Mouse (Mus musculus): Measurements from ENCODE around the gene Lao1. TPM values are rescaled to one million over a fixed set of nuclear protein-coding genes. Genes with fewer than 3 reads are reported as not detected.
"Not testable (repeated sequence)": the region's sequence is repeated elsewhere in the genome, so short reads cannot be mapped to it uniquely, and the experiment has no call there.

Gene Lao1
- polyA plus RNA-seq (2015; fragmentation: Nextera tagmentation; extraction: Ambion mirVana): not detected in 2 replicates

- Histone ChIP-seq H3K27me3 (ENCODE audit: control insufficient read depth, insufficient read depth, low read depth, low read length) (no peaks in the 10 kb centered on the region), H3K9ac (ENCODE audit: low read depth, low read length) (no peak within 1 kb of the TSS), H3K4me1 (ENCODE audit: control insufficient read depth, insufficient read depth, low read length) (no peaks in the 10 kb centered on the region), H3K27ac (ENCODE audit: low read length) (no peak within 1 kb of the TSS), H3K36me3 (ENCODE audit: control insufficient read depth, insufficient read depth, low read length) (no peaks in the 10 kb centered on the region), H3K4me2 (ENCODE audit: low read length) (no peak within 1 kb of the TSS), H3K4me3 (ENCODE audit: low read depth, low read length) (no peak within 1 kb of the TSS), H3K9me3 (replicated peaks; ENCODE audit: control insufficient read depth, low read length, poor library complexity, severe bottlenecking) (no peaks in the 10 kb centered on the region)
- ATAC-seq: no peak
- 86% methylated on average over 2 of the region's 2 CpGs for WGBS
These were observed at the start of gene Lao1 for GRCm38 (mm10) chr4:118961141-118961628. Gene Lao1 (plus strand): TSS chr4:118961578.

GRCm38 (mm10) chr4:118917365-118917764, 44.0 kb upstream of the Lao1 start, which contains the start of gene Olfr1329:
Gene Olfr1329 (minus strand): TSS chr4:118917465.
- WGBS: 64% methylated on average over 2 of the region's 2 CpGs

GRCm38 (mm10) chr4:118931326-118931725, 30.1 kb upstream of the Lao1 start:
- H3K4me3 ChIP-seq (ENCODE audit: low read depth, low read length); H3K4me1 ChIP-seq (ENCODE audit: control insufficient read depth, insufficient read depth, low read length); H3K4me2 ChIP-seq (ENCODE audit: low read length); H3K36me3 ChIP-seq (ENCODE audit: control insufficient read depth, insufficient read depth, low read length); H3K9ac ChIP-seq (ENCODE audit: low read depth, low read length); H3K9me3 ChIP-seq (replicated peaks; ENCODE audit: control insufficient read depth, low read length, poor library complexity, severe bottlenecking); ATAC-seq; H3K27ac ChIP-seq (ENCODE audit: low read length); H3K27me3 ChIP-seq (ENCODE audit: control insufficient read depth, insufficient read depth, low read depth, low read length): not testable (repeated sequence)
- WGBS: 76% methylated on average over 3 of the region's 3 CpGs

More at GRCm38 (mm10) chr4:118917365-118917764, 44.0 kb upstream of the Lao1 start, which contains the start of gene Olfr1329:
- H3K27me3 ChIP-seq (ENCODE audit: control insufficient read depth, insufficient read depth, low read depth, low read length); ATAC-seq; H3K4me3 ChIP-seq (ENCODE audit: low read depth, low read length); H3K36me3 ChIP-seq (ENCODE audit: control insufficient read depth, insufficient read depth, low read length); H3K4me1 ChIP-seq (ENCODE audit: control insufficient read depth, insufficient read depth, low read length); H3K9ac ChIP-seq (ENCODE audit: low read depth, low read length); H3K27ac ChIP-seq (ENCODE audit: low read length); H3K9me3 ChIP-seq (replicated peaks; ENCODE audit: control insufficient read depth, low read length, poor library complexity, severe bottlenecking); H3K4me2 ChIP-seq (ENCODE audit: low read length): not testable (repeated sequence)

- 79% methylated on average over 2 of the region's 2 CpGs for WGBS
- no peak within 1 kb of the TSS for H3K4me2 ChIP-seq (ENCODE audit: low read length)
- no peak within 1 kb of the TSS for H3K9ac ChIP-seq (ENCODE audit: low read depth, low read length)
- H3K4me1 ChIP-seq (ENCODE audit: control insufficient read depth, insufficient read depth, low read length): no peaks in the 10 kb centered on the region
- no peak for ATAC-seq
- H3K27me3 ChIP-seq (ENCODE audit: control insufficient read depth, insufficient read depth, low read depth, low read length): no peaks in the 10 kb centered on the region
- H3K4me3 ChIP-seq (ENCODE audit: low read depth, low read length): no peak within 1 kb of the TSS
- no peak within 1 kb of the TSS for H3K27ac ChIP-seq (ENCODE audit: low read length)
- H3K36me3 ChIP-seq (ENCODE audit: control insufficient read depth, insufficient read depth, low read length): no peaks in the 10 kb centered on the region
- no peaks in the 10 kb centered on the region for H3K9me3 ChIP-seq (replicated peaks; ENCODE audit: control insufficient read depth, low read length, poor library complexity, severe bottlenecking)
These were observed 22.9 kb upstream of the Lao1 start, which contains the start of gene Olfr1328 for GRCm38 (mm10) chr4:118938512-118938911. Gene Olfr1328 (minus strand): TSS chr4:118938612.

- 91% methylated on average over 7 of the region's 7 CpGs for WGBS
- H3K4me3 ChIP-seq (ENCODE audit: low read depth, low read length): no peak overlapping the region
- no peak for ATAC-seq
- H3K27ac ChIP-seq (ENCODE audit: low read length): no peak overlapping the region
- no peaks in the 10 kb centered on the region for H3K36me3 ChIP-seq (ENCODE audit: control insufficient read depth, insufficient read depth, low read length)
- H3K4me2 ChIP-seq (ENCODE audit: low read length): no peak overlapping the region
- no peaks in the 10 kb centered on the region for H3K9me3 ChIP-seq (replicated peaks; ENCODE audit: control insufficient read depth, low read length, poor library complexity, severe bottlenecking)
- no peaks in the 10 kb centered on the region for H3K4me1 ChIP-seq (ENCODE audit: control insufficient read depth, insufficient read depth, low read length)
- no peaks in the 10 kb centered on the region for H3K27me3 ChIP-seq (ENCODE audit: control insufficient read depth, insufficient read depth, low read depth, low read length)
- H3K9ac ChIP-seq (ENCODE audit: low read depth, low read length): no peak overlapping the region
These were observed 2.6 kb upstream of the Lao1 start for GRCm38 (mm10) chr4:118958812-118959211.

- Histone ChIP-seq H3K4me3 (ENCODE audit: low read depth, low read length) (no peak overlapping the region), H3K4me2 (ENCODE audit: low read length) (no peak overlapping the region), H3K27ac (ENCODE audit: low read length) (no peak overlapping the region), H3K36me3 (ENCODE audit: control insufficient read depth, insufficient read depth, low read length) (no peaks in the 10 kb centered on the region), H3K9me3 (replicated peaks; ENCODE audit: control insufficient read depth, low read length, poor library complexity, severe bottlenecking) (no peaks in the 10 kb centered on the region), H3K27me3 (ENCODE audit: control insufficient read depth, insufficient read depth, low read depth, low read length) (no peaks in the 10 kb centered on the region), H3K9ac (ENCODE audit: low read depth, low read length) (no peak overlapping the region), H3K4me1 (ENCODE audit: control insufficient read depth, insufficient read depth, low read length) (no peaks in the 10 kb centered on the region)
- no peak for ATAC-seq
- 93% methylated on average over 15 of the region's 15 CpGs for WGBS
These were observed 6.3 kb downstream of the Lao1 start for GRCm38 (mm10) chr4:118967711-118968110.

- Histone ChIP-seq H3K4me3 (ENCODE audit: low read depth, low read length) (no peak overlapping the region), H3K9me3 (replicated peaks; ENCODE audit: control insufficient read depth, low read length, poor library complexity, severe bottlenecking) (no peaks in the 10 kb centered on the region), H3K4me2 (ENCODE audit: low read length) (no peak overlapping the region), H3K27ac (ENCODE audit: low read length) (no peak overlapping the region), H3K36me3 (ENCODE audit: control insufficient read depth, insufficient read depth, low read length) (no peaks in the 10 kb centered on the region), H3K9ac (ENCODE audit: low read depth, low read length) (no peak overlapping the region), H3K27me3 (ENCODE audit: control insufficient read depth, insufficient read depth, low read depth, low read length) (no peaks in the 10 kb centered on the region), H3K4me1 (ENCODE audit: control insufficient read depth, insufficient read depth, low read length) (no peaks in the 10 kb centered on the region)
- 82% methylated on average over 2 of the region's 2 CpGs for WGBS
- ATAC-seq: no peak
These were observed 11.9 kb downstream of the Lao1 start for GRCm38 (mm10) chr4:118973281-118973680.

GRCm38 (mm10) chr4:118985291-118985690, 23.9 kb downstream of the Lao1 start:
- 84% methylated on average over 4 of the region's 4 CpGs for WGBS
- no peaks in the 10 kb centered on the region for H3K9me3 ChIP-seq (replicated peaks; ENCODE audit: control insufficient read depth, low read length, poor library complexity, severe bottlenecking)
- H3K9ac ChIP-seq (ENCODE audit: low read depth, low read length): no peak overlapping the region
- H3K4me1 ChIP-seq (ENCODE audit: control insufficient read depth, insufficient read depth, low read length): no peaks in the 10 kb centered on the region
- H3K4me2 ChIP-seq (ENCODE audit: low read length): no peak overlapping the region
- H3K27me3 ChIP-seq (ENCODE audit: control insufficient read depth, insufficient read depth, low read depth, low read length): no peaks in the 10 kb centered on the region
- no peak overlapping the region for H3K4me3 ChIP-seq (ENCODE audit: low read depth, low read length)
- no peak overlapping the region for H3K27ac ChIP-seq (ENCODE audit: low read length)
- no peak for ATAC-seq
- no peaks in the 10 kb centered on the region for H3K36me3 ChIP-seq (ENCODE audit: control insufficient read depth, insufficient read depth, low read length)

- H3K27me3 ChIP-seq (ENCODE audit: control insufficient read depth, insufficient read depth, low read depth, low read length): no peaks in the 10 kb centered on the region
- H3K36me3 ChIP-seq (ENCODE audit: control insufficient read depth, insufficient read depth, low read length): no peaks in the 10 kb centered on the region
- H3K4me3 ChIP-seq (ENCODE audit: low read depth, low read length): no peak overlapping the region
- no peak for ATAC-seq
- no peaks in the 10 kb centered on the region for H3K4me1 ChIP-seq (ENCODE audit: control insufficient read depth, insufficient read depth, low read length)
- 7% methylated on average over 3 of the region's 3 CpGs for WGBS
- no peak overlapping the region for H3K27ac ChIP-seq (ENCODE audit: low read length)
- H3K4me2 ChIP-seq (ENCODE audit: low read length): no peak overlapping the region
- H3K9ac ChIP-seq (ENCODE audit: low read depth, low read length): no peak overlapping the region
- no peaks in the 10 kb centered on the region for H3K9me3 ChIP-seq (replicated peaks; ENCODE audit: control insufficient read depth, low read length, poor library complexity, severe bottlenecking)
These were observed 27.2 kb downstream of the Lao1 start for GRCm38 (mm10) chr4:118988535-118988934.
